Mouse (Mus musculus): ENCODE results near the gene H2afy2.

H2afy2 gene

DNA sequence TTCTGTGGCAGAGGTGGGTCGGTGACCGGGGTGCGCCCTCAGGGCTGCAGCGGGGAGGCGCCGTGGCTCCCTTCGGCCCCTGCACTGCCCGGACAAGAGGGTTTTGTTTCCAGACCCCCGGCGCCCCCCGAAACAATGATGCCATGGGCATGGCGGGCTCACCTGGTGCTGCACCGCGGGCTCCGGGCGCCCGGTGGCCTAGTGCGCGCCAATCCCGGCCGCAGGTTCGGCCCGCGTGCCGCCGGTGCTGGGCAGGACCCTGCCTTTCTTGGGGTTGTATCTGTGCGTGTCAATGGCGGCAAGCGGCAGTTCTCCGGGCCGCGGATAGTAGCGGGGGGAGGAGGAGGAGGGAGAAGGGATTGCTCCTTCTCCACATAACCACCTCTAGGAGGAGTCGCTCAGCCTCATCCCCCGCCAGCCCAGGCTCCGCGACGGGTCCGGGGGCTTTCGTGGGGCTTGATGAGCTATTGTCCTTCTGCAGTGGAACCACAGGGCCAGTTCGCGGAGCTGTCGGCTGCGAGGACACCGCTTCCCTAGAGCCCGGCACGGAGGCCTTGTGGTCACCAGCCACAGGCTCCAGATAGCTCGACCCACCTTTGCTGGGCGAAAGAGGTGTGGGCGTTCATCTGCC is at the start of gene H2afy2:
Gene H2afy2, minus strand, starts transcription at position 527 of the 631 bp plus-strand sequence.
- DNase-seq: peak in 1 of 2 experiments; percentile 1

GRCm38 (mm10) chr10:61832713-61833112 is 48.8 kb upstream of the H2afy2 start:
- DNase-seq: no peak

DNA sequence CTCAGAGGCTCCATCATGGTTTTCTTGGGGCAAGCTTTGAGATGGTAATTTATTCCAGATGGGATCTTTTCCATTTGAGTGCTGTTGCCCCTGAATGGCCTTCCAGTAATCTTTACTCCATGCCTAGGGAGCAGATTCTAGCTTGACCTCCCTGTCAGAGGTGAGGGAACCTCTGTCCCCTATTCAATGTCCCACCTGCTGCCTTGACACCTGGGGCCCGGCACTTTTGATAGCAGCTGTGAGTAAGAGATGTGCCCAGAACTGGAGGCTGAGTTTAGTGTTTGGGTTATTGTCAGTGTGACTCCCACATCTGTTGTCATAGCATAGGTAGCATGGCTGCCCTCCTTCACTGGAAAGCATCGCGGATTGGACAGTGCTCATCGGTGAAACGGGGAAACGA is 47.8 kb upstream of the H2afy2 start:
- DNase-seq: no peak

DNA sequence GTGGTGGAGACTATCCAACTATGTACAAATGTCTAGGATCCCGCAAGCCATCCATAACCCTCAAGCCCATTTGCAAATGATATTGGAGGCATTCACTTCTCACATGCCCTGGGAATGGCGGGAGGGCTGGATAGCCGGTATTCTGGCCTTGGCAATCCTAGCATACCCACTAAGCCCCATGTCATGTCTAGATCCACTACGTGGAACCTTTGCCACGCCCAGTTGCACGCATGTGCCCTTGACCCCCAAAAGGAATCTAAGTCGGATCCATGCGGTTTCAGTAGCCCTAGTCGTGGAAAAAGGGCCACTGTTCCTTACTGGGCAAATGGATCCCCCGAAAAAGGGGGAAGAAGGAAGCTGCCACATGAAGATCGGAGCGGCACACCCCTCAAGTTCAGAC is 47.3 kb upstream of the H2afy2 start:
- DNase-seq: no peak

- DNase-seq: no peak
Measured at GRCm38 (mm10) chr10:61830817-61831216, 46.9 kb upstream of the H2afy2 start.

DNA sequence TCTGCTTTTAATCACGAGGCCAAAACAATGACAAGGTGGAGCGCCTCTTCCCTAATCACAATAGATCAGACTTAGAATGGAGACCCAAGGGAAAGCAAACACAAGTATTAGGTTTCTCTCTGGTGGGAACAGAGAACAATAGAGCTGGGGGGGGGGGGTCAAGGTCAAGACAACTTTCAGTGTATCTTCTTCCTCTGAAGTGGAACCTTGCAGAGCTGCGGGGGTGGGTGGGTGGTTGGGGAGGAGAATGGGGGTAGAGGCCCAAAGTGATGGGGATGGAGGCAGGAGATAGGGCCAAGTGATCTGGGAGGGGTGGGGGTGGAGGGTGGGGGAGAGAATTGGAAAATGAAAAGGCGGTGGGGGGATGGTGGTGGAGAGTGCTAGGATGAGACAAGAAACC is 45.1 kb upstream of the H2afy2 start:
- no peak for DNase-seq

DNA sequence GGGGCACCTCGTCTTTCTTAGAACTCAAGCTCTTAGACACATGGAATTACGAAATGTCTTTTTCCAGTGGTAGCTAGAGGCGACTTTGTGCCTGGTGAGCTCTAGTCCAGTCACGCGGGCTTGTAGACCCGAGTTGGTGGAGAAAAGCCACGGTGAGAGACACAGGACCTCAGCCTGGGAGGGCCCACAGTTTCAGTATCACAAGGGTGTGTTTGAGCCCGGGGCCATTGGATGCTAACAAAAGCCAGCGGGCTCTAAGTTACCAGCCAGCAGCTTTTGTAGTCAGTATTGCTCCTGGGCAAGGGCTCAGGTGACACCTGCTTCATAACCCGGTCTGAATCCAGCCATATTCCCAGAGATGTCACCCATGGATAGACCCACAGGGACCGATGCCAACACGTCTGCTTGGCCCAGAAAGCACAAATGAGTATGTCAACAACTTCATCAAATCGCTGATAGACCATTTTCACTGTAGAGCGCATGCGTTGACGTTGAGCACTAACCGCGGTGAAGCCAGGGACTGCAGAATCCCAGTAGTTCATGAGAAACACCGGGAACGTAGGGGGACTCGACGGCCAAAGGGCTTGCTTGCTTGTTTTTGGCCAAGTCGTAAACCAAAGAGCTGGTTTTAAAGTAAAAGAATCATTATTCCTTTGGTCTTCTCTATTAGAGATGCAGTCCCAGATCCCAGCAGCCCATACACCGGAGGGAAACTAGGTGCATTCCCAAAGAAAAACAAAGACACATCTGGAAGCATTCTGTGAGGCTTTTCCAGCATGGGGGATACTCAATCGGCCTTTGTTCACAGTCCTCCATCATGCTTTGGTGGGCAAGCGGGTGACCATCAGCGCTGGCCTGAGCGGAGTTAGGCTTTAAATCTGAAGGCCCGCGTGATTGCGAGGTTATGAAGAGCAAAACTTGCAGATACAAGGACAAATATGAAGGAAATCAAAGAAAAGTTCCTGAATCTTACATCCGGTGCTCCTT is 44.3 kb upstream of the H2afy2 start:
- no peak for DNase-seq

GRCm38 (mm10) chr10:61826753-61827435 is 42.9 kb upstream of the H2afy2 start:
- DNase-seq: no peak

GRCm38 (mm10) chr10:61825979-61826752 is 42.2 kb upstream of the H2afy2 start:
- DNase-seq: no peak

DNA sequence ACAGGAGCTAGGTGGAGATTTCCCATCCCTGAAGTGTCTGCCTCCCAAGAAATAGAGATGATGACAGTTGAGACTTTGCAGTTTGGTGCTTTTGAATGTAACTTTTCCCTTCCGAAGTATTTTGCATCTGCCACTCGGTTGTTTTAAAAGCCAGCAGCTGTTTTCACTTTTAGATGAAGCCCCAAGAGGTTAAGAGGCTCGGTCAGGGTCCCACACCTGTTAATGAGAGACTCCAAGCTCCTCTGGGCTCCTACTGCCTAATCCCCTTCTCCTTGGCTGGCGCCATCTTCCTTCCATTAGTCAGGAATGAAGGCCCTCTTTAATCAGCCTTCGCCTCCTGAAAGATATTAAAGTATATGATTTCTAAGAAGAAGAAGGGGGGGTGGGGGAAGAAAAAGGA is 41.6 kb upstream of the H2afy2 start:
- DNase-seq: no peak

GRCm38 (mm10) chr10:61823731-61824115 is 39.8 kb upstream of the H2afy2 start:
- DNase-seq: no peak

- DNase-seq: no peak
Measured at GRCm38 (mm10) chr10:61822968-61823730, 39.2 kb upstream of the H2afy2 start.

DNA sequence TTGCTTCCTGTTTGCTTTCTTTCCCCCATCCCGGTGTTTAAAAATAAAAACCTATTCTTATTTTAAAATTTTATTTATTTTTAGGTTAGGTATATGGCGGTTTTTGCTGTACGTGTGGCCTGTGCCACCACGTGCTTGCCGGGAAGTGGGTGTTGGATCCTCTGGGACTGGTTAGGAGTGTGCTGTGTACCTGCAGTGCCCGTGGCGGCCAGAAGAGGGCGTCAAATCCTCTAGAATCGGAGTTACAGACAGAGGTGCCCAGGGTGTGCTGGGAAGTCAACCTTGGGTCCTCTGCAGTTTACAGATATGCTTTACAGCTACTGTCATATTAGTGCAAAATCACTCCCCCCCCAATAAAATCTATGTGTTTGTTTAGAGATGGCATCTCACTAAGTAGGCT is 36.1 kb upstream of the H2afy2 start:
- DNase-seq: no peak

DNA sequence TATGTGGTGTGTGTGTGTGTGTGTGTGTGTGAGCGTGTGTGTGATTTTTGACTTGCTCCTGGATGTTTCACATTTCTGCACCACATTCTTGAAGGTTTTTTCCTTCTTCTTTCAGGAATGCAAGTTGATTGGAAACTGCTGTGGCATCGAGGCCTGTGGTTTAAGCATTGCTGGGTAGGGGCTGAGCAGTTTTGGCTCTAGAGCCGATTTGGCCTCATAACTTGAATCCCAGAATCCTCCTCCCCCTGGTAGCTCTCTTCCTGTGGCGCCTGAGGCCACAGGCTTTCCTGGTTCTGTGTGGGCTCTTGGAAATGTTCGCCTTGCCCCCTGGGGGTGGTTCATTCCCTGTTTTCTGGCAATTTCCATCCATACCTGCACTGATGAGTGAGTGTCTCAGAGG is 28.0 kb upstream of the H2afy2 start:
- DNase-seq: no peak

- DNase-seq: no peak
Measured at GRCm38 (mm10) chr10:61798133-61798576, 14.2 kb upstream of the H2afy2 start.

DNA sequence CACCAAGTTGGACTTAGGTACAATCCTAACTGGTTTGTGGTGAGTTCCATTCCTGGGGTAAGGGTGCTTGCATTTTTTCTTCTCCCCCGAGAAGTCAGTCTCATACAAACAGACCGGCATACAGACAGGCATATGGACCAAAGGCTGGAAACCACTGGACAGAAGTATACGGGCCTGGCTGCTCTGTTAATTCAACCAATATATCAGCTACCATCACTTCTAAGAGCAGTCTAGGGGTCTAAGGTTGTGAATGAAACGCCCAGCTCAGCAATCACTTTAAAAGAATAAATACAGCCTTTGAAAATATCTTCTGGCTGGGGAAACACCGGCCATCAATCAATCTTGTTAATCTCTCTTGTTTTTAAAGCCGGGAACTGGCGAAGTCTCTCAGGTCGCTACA is 11.5 kb upstream of the H2afy2 start:
- no peak for DNase-seq

GRCm38 (mm10) chr10:61794971-61795370 is 11.0 kb upstream of the H2afy2 start:
- no peak for DNase-seq

- no peak for DNase-seq
Measured at GRCm38 (mm10) chr10:61793015-61793414, 9.1 kb upstream of the H2afy2 start.

DNA sequence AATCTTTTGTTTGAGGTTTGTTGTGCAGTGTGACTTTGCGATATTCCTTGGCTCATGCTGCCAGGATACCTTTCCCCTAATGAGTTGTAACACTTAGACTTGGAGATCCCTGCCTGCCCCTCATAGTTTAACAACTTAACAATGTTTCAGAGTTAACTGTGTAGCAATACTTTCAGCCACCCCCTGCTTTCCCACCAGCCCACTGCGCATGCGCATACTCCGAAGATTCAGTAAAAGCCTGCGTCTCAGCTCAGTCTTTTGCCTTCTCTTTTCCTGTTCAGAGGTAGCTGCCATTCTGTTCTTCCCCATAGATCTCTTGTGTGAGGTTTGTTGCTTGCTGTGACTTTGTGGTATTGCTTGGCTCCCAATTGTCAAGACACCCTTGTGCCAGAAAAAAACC is 4.6 kb upstream of the H2afy2 start:
- no peak for DNase-seq

DNA sequence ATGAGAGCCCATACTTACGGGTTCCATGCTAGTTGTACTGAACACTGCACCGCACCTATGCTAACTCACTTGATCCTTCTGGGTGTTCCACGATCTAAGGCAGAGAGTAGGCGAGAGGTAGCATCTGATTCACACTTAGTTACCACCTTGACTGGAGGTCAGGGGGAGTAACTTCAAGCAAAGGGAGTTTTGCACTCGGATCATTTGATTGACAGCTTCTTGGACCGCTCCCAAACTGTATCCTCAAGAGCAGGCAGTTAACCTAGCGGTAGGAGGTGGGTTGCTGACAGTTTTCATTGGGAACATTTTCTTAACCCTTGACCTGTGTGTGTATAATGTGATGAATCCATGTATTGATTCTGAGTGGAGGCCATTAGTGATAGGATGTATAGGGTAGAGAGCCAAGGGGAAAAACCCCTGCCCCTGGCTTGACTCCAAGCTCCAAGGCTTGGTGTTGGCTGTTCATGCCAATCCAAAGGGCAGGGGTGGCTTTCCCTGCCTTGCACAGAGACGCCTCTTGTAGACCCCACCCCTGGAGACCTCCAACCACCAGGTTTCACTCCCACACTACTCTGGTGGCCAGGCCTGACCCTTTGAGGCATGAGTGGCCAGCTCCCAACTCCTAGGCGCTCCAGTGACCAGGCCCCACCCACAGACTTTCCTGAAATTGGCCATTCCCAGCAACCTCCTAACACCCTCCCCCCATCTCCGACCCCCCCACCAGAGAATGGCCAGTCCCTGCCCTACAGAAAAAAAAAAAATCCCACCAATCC is 3.8 kb upstream of the H2afy2 start:
- no peak for DNase-seq

DNA sequence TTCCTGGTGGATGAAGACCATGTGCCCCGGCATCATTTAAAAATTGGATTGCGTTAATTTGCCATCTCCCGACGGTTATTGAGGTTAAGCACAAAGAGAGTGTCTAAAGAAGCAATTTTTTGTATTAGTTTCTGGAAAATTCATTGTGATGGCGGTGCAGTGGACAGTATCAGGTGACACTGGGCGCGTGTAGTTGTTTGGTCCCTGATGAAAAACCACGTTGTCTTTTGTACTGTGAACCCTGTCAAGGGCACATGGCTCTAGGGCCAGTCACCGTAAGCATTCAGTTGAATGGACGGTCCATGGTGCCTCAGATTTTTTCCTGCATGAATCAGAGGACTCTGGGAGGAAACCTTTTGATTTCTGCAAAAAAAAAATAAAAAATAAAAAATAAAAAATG is 467 bp upstream of the H2afy2 start:
- no peak for DNase-seq

All from spleen, adult 18-20 months (tissue).